Mouse (Mus musculus) G1E (cell line): ENCODE measurements around the gene Tufm. TPM values are rescaled to one million over a fixed set of nuclear protein-coding genes. Genes with fewer than 3 reads are reported as not detected.
A peak's percentile ranks its signal among the peaks of the same experiment; 100 is the strongest.
"Not testable (repeated sequence)": the region's sequence is repeated elsewhere in the genome, so short reads cannot be mapped to it uniquely, and the experiment has no call there.

Experiments used
- ATAC-seq: 2 replicates; pipeline ENCODE4 v1.8.0; 2016; ENCODE audit warnings: mild to moderate bottlenecking; ENCODE audit not compliant: insufficient number of reproducible peaks, poor library complexity, low FRiP score, severe bottlenecking; ENCODE audit errors: extremely low read depth
- DNase-seq: peaks from one replicate; pipeline ENCODE4 v3.0.0; 2012; ENCODE audit warnings: low spot score
- H3K27me3 ChIP-seq: 2 replicates; pipeline ENCODE4 v1.6.1; 2012; ENCODE audit warnings: mild to moderate bottlenecking, low read length, inconsistent platforms; ENCODE audit not compliant: insufficient read depth
- H3K36me3 ChIP-seq: replicated peaks from 2 replicates; pipeline ENCODE3; 2012; ENCODE audit warnings: mild to moderate bottlenecking, inconsistent platforms
- H3K4me1 ChIP-seq: 2 replicates; pipeline ENCODE4 v1.6.1; 2012; ENCODE audit warnings: low read depth, low read length, inconsistent platforms, mixed read lengths; ENCODE audit not compliant: insufficient read depth
- H3K4me3 ChIP-seq: 2 replicates; pipeline ENCODE4 v1.5.1; 2012; ENCODE audit warnings: low read depth, mild to moderate bottlenecking, inconsistent platforms, low read length, moderate library complexity, mixed read lengths
- H3K9me3 ChIP-seq: replicated peaks from 2 replicates; pipeline ENCODE4 v1.6.1; 2012; ENCODE audit warnings: inconsistent platforms
- CTCF ChIP-seq: IDR thresholded peaks from 2 replicates; pipeline ENCODE4 v1.5.1; 2012; ENCODE audit warnings: low read depth, low read length, inconsistent platforms, mixed read lengths
- GATA1 ChIP-seq: IDR thresholded peaks from 2 replicates; pipeline ENCODE4 v1.6.1; 2012; ENCODE audit warnings: borderline replicate concordance, low read length, inconsistent platforms, mixed read lengths
- GATA2 ChIP-seq: IDR thresholded peaks from 2 replicates; pipeline ENCODE4 v1.6.1; 2012; ENCODE audit warnings: low read depth, low read length, inconsistent platforms, borderline replicate concordance
- POLR2AphosphoS5 ChIP-seq: IDR thresholded peaks from 2 replicates; pipeline ENCODE4 v1.6.1; 2012; ENCODE audit warnings: low read depth, low read length, inconsistent platforms; ENCODE audit not compliant: insufficient replicate concordance
- TAL1 ChIP-seq: conservative IDR thresholded peaks from 2 replicates; pipeline ENCODE4 v1.6.1; 2012; ENCODE audit warnings: low read depth, low read length, inconsistent platforms, mixed read lengths
- polyA plus RNA-seq: library from polyadenylated mRNA; stranded (reverse); fragments of >175 nt; gene quantifications from 2 replicates; pipeline ENCODE4 v1.2.3, GENCODE M21; 2012
- total RNA-seq, 2 experiments: library from RNA; stranded (forward) in 1 of 2; stranded (reverse) in 1 of 2; fragments of 200-1000 nt in 1 of 2; fragments of >200 nt in 1 of 2; fragmentation: Nextera tagmentation in 1 of 2; gene quantifications; 2 replicates each; pipeline ENCODE4 v1.2.3; 2014 to 2017

Tufm gene
- total and polyA plus RNA-seq, 3 experiments = 81.9 to 126 (median 123) TPM

DNA sequence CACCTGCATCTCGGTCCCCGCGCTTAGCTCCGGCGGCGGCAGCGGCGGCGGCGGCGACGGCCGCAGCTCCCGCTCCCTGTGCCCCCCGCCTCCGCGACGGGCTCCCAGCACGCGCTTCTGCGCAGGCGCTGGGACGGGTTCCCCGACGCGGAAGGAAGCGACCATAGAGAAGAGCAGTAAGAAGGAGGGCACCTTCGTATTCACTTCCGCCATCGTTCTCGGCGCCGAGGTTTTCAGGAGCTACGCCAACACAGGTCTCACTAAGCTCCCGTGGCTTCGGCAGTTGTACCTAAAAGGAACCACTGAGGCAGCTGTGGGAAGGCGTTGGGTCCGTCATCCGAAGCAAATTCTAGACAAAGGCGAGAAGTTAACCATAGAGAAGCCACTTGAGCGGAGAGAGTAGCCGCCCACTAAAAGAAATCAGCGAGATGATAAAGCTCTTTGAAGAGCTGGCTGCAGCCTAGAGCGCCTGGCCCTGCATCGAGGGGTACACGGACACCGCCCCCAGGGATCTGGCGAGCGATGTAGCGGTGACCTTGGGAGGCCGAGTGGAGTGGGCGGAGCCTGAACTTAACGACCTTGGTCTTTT lies 12.1 kb upstream of the Tufm start, which contains the start of gene Sh2b1:
Gene Sh2b1, minus strand, starts transcription at position 432 of the 589 bp plus-strand sequence.
- ATAC-seq (peak; percentile 92), DNase-seq (peak; percentile 99)
- Histone ChIP-seq H3K4me3 (peak within 1 kb of the TSS; percentile 89), H3K4me1 (peaks cover 51% of the 10 kb centered on the region), H3K27me3 (no peaks in the 10 kb centered on the region), H3K36me3 (peaks cover 37% of the 10 kb centered on the region), H3K9me3 (no peaks in the 10 kb centered on the region)
- no peak for TF ChIP-seq TAL1
- TF ChIP-seq CTCF = no peak
- TF ChIP-seq GATA1 = no peak
- no peak for TF ChIP-seq GATA2
- no peak for TF ChIP-seq POLR2AphosphoS5

- no peak for ATAC-seq
- no peaks in the 10 kb centered on the region for H3K27me3 ChIP-seq
- no peaks in the 10 kb centered on the region for H3K36me3 ChIP-seq
- no peak overlapping the region; the same call in 1 of the 2 replicates for H3K4me3 ChIP-seq
- H3K9me3 ChIP-seq = no peaks in the 10 kb centered on the region; the same call in 1 of the 2 replicates
- peaks cover 20% of the 10 kb centered on the region for H3K4me1 ChIP-seq
- no peak for DNase-seq
- TF ChIP-seq GATA2 (no peak), CTCF (peak; percentile 48; the same call in 1 of the 2 replicates)
These were observed 5.5 kb upstream of the Tufm start for GRCm38 (mm10) chr7:126481699-126482098.

GRCm38 (mm10) chr7:126482392-126482871 lies 4.7 kb upstream of the Tufm start:
- H3K9me3 ChIP-seq = no peaks in the 10 kb centered on the region; the same call in 1 of the 2 replicates
- DNase-seq (peak; percentile 68), ATAC-seq (peak; percentile 75)
- H3K27me3 ChIP-seq = no peaks in the 10 kb centered on the region
- TF ChIP-seq TAL1 = no peak
- TF ChIP-seq CTCF = no peak
- TF ChIP-seq GATA1 = no peak
- TF ChIP-seq GATA2 = no peak
- TF ChIP-seq POLR2AphosphoS5 = no peak
- peak overlapping the region; percentile 70; the same call in 1 of the 2 replicates for H3K4me3 ChIP-seq
- H3K36me3 ChIP-seq = no peaks in the 10 kb centered on the region
- H3K4me1 ChIP-seq = peaks cover 18% of the 10 kb centered on the region

GRCm38 (mm10) chr7:126487617-126488385 lies 640 bp downstream of the Tufm start:
- ATAC-seq, H3K27me3 ChIP-seq, DNase-seq, H3K9me3 ChIP-seq: not testable (repeated sequence)
- H3K4me3 ChIP-seq = peak overlapping the region; percentile 81
- H3K4me1 ChIP-seq = peaks cover 54% of the 10 kb centered on the region
- peaks cover 45% of the 10 kb centered on the region for H3K36me3 ChIP-seq

GRCm38 (mm10) chr7:126491005-126491404 lies 3.8 kb downstream of the Tufm start:
- Histone ChIP-seq H3K4me1 (peaks cover 77% of the 10 kb centered on the region), H3K27me3 (no peaks in the 10 kb centered on the region), H3K4me3 (no peak overlapping the region; the same call in 1 of the 2 replicates), H3K9me3 (no peaks in the 10 kb centered on the region), H3K36me3 (peaks cover 77% of the 10 kb centered on the region)
- ATAC-seq (no peak), DNase-seq (no peak)
- TF ChIP-seq TAL1 (peak; percentile 46; the same call in 1 of the 2 replicates), CTCF (no peak), POLR2AphosphoS5 (no peak; the same call in 1 of the 2 replicates)

DNA sequence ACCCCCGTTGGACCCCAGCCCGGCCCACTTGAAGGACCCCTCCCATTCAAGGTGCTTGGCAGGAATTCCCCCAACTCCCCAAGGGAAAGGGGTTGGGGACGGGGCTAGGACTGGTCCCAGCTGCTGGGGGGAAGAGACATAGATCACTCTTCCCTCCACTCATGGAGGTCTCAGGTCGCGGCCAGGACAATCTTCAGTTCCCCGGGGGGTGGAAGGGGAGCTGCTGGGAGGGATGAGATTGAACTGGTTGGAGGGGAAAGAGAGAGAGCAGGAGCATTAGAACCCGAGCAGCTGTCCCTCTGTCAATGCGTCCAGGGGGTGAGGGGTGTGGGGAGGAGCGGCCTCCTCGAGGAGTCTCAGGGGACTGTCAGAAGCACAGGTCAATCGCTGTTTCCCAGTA lies 4.8 kb downstream of the Tufm start:
- Histone ChIP-seq H3K9me3 (no peaks in the 10 kb centered on the region), H3K27me3 (no peaks in the 10 kb centered on the region), H3K36me3 (peaks cover 87% of the 10 kb centered on the region), H3K4me1 (peaks cover 78% of the 10 kb centered on the region), H3K4me3 (peak overlapping the region; percentile 52; the same call in 1 of the 2 replicates)
- ATAC-seq (no peak), DNase-seq (no peak)
- no peak for TF ChIP-seq GATA1
- no peak for TF ChIP-seq CTCF
- TF ChIP-seq TAL1 = no peak
- TF ChIP-seq GATA2 = no peak
- TF ChIP-seq POLR2AphosphoS5 = no peak
